Mouse (Mus musculus): ENCODE results near the gene Atp8a2. TPM values are rescaled to one million over a fixed set of nuclear protein-coding genes. Genes with fewer than 3 reads are reported as not detected.
A peak's percentile ranks its signal among the peaks of the same experiment; 100 is the strongest.

Atp8a2 gene
- total RNA-seq, 2 experiments from 2014 or later: 1.00 to 1.2 TPM

DNA sequence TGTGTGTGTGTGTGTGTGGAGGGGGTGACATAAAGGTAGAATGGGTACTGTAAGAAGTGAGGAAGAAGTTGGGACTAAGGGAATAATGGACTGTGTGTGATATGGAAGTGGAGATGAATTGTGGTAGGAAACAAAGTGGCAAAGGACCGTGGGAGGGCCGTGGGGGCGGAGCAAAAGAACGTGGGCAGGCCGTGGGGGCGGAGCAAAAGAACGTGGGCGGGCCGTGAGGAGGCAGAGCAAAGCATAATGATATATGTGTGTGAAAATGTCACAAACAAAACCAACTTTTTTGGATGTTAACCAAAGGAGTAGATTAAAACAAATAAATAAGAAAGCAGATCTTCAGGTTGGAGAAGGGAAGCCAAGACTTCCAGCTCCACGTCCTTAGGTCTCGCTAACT is 44.6 kb downstream of the Atp8a2 start:
- no peak for DNase-seq

DNA sequence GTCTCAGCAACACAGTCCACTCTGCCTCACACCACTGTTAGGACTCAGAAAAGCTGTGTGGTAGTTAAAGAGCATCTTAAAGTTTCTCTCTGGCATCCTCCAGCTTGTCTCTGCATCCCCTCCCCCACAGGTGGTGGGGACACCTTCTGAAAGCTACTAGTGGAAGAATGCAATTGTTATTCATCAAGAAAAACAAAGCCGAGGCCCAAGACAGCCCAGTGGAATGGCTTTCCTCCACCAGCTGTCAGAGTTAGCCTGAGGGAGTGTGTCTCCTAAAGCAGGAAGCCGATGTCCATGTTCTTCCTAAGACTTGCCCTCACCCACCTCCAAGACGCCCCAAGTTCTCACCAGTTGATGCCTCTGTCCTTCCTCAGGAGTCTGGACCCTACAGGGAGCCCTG is 48.1 kb downstream of the Atp8a2 start:
- DNase-seq: no peak

DNA sequence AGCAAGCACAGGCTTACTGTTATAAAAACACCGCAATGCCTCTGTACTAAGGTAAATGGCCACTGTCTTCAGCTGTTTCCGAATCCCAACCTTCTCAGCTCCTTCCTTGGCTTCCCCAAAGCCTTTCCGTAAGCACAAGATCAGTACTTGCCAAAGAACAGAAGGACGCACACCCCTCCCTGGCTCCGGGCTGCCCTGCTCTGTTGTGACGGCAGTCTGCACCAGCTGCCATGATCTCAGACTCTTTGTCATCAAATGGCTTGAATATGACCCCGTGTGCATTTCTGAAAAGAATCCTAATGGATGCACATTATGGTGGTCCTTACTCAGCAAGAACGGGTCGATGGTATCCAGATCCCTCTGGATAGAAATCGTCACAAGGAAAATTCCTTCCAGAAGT is 53.7 kb downstream of the Atp8a2 start:
- no peak for DNase-seq

DNA sequence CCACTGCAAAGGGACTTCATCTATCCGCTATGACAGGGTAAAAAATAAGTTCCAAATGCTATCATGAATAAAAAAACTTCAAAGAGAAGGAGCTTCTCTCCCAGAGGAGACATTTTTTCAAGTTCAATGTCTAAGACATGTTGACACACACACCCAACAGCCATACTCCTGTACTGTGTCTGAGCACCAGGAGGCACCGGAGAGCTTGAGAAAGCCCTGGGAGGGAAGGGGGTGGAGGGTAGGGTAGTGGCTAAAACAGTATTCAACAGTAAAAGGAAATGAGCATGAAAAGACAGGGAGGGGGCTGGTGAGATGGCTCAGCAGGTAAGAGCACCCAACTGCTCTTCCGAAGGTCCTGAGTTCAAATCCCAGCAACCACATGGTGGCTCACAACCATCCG is 58.6 kb downstream of the Atp8a2 start:
- DNase-seq: no peak

DNA sequence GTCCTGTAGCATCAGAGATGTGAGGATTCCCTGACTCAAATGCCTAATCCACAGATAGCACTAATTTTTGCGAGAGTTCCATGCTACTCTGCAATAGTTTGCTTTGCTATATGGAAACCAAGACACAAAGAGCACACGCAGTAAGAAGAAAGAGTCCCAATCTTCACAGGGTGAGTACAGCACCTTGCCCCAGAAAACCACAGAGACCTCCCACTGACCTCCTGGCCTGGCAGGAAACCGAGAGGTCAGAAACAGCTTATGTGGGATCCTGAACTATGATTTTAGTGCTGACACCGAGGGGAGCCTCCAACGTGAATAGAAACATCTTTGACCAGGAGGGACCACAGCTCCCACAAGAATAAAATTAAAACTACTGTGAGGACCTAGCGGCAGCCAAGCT is 59.2 kb downstream of the Atp8a2 start:
- DNase-seq: no peak

DNA sequence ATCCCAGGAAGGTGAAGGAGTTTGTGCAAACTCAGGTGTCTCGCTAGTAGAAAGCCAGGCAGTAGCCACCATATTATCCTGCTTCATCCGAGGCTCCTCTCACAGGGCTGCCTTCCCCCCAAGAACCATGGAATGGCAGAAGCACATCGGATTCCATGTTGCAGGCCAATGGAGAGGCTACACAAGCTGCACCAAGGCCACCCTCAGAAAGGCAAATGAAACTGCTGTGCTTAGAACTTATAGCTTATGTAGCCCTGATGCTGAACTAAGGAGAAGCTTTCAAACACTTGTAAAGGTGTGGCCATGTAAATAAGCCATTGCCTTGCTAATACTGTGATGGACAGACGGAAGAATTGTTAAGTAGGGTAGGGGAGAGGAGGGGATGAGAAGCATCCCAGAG is 61.2 kb downstream of the Atp8a2 start:
- no peak for DNase-seq

DNA sequence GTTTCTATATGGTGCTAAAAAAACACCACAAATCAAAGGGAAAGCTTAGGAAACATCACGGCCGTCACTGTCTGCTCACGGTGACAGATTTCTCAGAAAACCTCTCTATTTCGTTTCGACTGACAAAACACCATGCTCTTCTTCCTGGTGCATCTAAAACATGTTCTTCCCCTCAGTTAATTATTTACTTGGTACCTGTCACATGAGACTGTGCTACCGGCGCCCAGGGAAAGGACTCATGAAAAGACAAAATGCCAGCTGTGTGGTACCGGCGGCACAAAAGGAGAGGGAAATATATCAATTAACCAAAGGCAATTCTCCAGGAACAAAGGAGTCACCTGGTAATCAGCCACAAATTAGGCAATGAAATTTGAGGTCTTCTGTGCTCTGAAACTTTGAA is 62.3 kb downstream of the Atp8a2 start:
- no peak for DNase-seq

DNA sequence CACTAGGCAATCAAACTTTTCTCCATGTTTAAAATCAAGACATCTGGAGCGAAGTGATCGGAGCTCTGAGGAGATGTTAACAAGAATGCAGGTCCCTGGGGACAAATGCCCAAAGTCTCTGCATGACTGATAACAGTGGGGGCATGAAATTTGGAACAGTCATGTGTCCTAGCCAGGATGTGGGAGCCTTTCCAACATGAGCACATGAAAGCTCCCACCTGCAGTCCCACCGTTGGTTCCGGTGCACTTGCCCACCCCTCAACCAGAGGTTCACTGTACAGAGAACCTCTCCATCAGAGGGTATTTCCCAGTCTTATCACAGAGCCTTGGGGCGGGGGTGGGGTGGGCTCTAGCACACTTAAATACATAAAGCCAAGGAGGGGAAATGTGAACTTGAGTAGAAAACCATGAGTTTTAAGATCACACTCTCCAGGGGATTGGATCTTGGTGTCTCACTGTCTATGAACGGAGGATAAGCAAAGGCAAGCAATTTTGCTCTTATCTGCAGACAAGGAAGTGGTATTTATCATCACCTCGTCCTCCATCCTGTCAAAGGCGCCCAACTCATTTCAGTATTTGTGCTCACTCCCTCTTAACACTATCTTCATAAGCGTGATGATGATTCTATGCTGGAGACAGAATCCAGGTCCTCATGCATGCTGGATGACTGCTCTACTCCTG is 65.6 kb downstream of the Atp8a2 start:
- no peak for DNase-seq

DNA sequence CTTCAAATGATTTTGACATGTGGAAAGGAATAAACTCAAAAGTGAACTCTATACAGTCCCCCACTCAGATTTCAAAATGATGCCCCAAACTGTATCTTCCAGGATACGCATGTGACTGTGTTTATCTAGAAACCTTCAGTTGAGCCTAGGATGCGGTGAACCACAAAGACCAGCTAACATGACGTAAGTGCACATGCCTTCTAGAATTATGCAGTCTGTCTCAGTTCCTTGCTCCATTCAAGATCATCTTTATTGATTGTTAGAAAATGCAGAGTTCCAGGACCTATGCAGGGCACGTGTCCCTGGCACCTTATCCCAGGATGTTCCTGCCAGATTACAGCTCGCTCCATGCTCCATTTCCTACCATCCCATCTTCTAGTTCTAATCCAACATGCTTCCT is 67.4 kb downstream of the Atp8a2 start:
- no peak for DNase-seq

DNA sequence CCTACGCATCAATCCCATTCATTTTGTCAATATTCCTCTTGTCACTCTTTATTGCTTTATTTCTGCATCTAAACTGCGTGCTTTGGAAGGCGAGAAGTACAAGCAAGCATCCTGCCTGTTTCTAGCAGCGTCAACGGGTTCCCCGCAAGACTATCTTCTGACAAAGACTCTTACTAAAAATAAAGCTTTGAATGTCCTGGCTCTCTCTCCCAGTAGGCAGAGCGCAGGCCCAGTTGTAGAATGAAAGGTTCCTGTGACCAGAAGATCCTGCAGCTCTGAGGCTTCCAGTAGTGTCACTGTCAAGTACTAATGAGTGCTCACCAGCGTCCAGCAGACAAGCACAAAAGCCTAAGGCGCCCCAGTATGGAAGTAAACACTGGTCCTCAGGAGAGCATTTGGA is 71.8 kb downstream of the Atp8a2 start:
- DNase-seq: no peak

DNA sequence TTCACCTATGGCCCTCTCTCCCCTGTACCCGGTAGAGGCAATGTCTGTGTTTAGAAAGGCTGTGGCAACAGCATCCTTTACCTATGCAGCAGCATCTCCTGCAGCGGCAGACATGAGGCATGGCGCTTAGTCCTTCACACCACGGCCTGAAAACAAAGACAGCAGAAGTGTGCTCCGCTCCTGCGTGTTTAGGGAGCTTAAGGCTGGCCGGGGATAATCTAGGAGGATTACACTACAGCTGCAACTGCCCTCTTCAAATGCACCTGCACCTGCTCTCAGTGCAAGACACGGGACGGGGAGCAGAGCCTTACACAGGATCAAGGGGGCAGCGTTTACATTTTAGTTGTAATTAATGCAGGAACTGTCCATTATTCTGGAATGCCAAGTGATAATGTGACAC is 75.4 kb downstream of the Atp8a2 start:
- DNase-seq: no peak

DNA sequence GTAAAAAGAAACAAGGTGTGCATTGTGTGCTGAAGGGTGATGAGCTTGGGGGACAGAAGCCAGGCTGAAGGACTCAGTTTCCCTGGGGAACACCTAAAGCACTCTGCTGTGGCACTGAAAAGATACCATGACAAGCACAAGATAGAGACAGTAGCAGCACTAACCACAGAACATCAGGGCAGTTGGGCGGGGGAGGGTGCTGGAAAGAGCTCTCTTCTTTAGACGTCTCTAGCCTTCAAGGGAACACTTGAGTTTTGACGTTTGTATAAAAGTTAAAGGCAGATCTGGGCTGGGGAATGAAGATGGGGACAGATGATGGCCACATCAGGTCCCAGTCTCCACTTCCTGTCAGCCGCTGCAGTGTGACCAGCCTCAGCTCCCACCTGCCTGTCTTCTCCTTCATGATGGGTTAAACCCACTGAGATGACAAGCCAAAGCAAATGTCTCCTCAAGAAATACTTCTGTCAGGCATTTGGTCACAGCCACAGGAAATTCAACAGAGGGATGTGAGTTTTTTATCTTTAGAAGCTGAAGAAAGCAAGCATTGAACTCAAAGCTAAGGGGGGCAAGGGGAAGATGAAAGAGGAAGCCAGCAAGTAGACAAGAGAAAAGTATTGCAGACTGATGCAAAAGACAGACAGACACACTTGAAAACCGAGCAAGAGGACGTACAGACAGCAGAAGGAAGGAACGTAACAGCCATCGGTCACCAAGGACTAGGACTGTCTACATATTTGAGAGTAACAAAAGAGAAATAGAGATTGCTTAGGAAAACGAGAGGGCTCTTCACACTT is 79.0 kb downstream of the Atp8a2 start:
- no peak for DNase-seq

DNA sequence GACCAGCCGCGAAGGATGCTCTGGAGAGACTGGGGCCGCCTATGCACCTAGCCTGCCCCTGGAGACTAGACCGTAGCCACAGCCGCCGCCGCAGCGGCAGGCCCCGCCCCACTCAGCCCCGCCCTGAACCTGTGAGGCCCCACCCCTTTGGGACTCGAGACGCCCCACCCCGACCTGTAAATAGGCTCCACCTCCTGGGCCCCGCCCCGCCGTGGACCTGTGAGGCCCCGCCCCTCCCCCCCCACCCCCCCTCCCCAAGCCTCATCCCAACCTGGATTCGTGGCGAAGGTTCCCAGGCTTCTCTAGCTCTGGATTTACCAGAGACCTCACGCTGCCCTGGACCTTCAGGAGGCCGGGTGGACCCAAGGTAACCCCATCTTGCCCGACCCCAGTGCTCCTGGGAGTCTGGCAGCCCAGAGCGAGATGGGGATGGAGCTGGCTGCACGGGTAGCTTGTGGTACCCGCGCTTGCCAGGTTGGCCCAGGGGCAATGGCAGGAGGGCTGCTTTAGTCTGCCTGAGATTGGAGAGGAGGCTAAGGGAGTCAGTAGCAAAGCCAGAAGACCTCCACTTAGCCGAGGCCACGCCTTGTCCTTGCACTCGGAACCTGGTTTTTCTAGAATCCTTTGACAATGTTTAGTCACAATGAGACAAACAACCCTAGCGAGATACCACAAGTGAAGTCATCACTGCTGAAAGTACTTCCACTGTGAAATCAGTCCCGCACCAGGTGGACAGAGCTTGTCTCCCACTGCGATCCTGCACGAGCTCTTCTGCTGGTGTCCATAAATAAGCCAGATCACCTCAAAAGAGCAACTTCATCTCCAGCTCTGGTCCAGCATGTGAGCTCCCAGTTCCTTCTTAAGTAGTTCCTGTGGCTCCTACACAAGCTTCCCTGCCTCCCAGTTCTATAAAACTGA is 109.9 kb downstream of the Atp8a2 start:
- DNase-seq: no peak

DNA sequence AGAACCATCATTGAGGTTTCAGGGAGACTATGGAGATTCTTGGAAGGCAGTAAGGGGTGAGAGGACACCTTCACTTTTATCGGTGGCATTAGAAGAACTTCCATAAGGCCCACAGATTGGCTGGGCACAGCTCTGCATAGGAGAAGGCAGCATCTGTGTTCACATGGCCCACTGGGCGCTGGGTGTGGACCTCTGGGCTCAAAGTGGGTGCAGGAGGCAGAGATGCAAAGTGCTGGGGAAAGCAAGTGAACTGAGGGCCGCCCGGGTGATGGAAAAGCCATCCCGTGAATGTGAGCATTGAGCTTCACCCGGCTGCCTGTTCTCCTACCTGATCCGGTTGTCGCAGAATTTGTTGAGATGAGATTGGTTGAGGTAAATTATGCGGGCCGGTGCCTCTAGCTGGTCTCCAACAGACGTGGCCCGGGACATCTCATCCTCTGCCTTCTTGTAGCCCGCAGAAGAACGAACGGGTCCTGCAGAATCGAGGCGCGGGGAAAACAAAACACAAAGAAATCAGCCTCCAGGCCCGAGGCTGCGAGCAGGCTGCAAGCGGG is 110.6 kb downstream of the Atp8a2 start:
- DNase-seq: no peak

DNA sequence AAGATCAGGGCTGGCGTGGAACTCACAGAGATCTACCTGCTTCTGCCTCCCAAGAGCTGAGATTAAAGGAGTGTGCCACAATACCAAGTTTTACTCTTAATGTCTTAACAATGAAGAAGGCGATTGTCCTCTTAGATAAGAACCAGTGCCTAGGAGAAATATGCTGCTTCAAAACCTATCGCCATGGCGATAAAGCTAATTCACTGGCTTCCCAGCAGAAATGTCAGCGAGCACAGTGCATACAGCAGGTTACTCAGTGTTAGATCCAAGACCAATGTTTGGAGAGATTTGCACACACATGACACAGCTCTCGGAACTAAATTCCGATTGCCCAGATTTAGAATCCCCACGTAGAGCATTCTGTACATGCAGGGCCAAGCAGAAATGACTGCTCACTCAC is 114.2 kb downstream of the Atp8a2 start:
- no peak for DNase-seq

DNA sequence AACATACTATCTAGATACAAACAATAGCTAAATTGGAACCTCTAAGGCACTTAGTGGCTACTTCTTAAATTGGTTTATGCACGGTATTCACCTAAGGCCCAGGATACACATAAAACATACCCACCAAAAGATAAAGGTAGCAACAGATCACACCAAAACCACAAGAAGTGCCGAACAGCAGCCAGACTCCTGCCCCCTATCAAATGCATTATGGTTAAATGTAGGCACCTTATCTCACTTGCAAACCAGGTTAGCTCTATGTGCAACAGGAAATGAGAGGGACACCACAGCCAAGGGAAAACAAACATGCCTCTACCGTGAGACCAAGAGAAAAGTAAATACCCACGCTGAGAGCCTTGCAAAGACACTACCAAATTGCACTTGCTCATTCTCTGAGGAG is 124.5 kb downstream of the Atp8a2 start:
- DNase-seq: no peak

DNA sequence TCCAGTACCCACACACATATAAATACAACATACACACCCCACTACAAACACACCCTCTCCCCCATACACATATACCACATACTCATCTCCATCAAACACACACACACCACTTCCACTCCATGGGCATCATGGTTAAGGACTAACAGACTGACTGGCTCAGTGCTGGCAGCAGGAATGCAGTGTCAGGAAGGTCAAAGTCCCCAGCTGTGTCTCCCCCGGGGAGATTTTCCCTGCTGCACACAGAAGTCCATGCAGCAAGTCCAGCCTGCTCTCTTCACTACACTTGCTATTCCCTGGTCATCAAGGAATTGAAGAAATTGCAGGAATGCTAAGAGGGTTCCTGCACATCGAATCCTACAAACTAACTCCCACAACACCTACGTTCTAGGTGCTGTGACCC is 131.8 kb downstream of the Atp8a2 start:
- DNase-seq: no peak

DNA sequence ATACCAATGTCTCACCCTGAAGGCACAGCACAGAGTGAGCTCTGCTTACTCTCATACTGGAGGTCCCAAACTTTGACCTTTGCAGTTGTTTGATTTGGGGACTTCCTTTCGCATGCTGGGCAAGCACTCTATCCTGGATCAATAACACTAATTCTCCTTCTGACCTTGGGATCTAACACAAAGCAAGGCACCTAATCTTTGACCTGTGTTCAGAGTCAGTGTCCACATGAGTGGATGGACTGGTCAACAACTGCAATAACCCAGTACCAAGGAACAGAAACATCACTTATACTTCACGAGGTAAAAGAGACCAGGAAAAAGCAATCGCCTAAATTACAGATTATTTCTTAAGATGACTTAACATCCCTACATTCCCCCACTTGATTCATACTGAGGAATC is 136.0 kb downstream of the Atp8a2 start:
- no peak for DNase-seq

DNA sequence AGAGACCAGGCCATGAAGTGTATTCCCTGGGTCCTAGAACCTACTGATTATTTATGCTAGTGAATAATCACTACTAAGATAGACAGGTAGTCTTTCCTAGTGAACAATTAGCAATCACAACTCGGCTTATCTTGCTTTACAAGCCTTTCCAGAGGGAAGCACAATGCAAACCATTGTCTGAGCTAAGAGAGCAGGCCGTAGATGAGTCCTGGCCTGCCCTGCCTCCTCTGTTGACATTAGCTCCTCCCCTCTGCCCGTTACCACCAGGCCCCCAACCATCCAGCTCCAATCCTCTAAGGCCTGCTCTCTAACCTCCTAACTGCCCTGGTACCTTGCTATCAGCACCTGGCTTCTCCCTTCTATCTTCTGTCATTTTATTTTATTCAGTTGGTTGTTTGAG is 138.1 kb downstream of the Atp8a2 start:
- DNase-seq: no peak

DNA sequence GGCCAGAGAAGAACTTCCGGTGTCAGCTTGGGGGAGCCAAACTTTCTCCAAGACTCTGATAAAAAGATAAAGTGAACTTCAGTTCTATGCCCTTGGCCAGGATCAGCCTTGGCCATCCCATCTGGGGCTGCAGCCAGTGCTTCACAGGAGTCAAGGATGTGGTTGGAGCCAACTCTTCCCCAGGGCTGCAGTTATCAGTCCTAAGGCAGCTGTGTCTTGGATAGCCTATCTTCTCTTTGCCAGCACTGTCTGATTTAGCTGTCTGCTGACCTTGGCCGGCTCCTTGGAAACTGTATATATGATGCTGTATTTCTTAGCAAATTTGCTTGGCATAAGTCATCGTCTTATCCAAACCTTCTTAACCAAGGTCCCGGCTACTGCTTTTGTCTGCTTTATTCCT is 141.7 kb downstream of the Atp8a2 start:
- no peak for DNase-seq

DNA sequence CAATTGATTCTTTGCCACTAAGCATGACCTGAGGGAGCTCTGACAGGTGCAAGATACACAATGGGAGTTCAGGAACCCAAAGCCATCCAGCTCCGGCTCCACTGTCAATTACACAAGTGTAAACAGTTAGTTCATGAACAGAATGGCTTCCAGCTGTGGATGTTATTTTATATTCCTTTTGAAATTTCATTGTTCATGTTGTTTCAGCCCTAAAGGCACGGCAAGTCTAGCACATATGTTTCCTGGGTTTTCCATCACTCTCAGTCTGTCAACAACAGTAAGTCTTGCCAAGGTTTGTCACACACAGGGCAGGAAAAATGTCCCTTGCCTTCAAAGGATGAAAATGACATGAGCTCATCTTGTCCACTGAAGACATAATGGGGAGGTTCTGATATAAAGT is 166.3 kb downstream of the Atp8a2 start:
- DNase-seq: no peak

DNA sequence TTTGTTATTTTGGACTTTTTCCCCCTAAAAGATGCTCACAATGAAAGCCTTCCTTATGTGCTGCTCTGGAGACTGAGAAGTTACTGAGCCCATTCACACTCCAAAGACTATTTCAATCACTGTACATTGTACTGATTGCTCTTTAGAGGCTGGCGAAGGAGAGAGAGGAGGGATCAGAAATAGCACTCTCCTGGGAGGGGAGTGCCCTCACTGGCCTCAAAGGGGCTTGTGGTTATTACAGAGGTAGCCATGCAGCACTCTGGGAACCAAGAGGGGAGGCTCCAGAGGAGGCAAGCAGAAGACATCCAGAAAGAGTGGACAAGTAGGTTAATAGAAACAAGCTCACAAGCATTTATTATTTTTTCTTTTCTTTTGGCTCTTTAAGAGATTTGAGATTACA is 169.8 kb downstream of the Atp8a2 start:
- no peak for DNase-seq

DNA sequence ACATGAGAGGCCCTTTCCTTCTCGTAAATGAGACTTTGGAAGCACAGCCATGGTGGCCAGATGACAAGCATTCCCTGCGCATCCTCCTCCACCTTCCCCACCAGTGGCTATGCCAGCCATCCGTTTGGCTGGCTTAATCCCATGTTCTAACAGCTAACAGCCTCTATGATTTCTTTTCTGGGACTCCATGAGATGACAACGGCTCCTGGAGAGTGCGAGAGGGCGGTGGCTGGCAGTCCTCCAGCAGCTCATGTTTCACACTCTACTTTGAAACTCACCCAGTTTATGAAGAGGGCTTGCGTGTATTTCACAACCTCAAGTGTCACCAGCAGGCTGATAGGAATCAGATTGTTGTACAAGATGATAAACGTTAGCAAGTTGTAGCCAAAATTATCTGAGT is 170.3 kb downstream of the Atp8a2 start:
- DNase-seq: peak; percentile 27
